9 mouse cellular contexts compared by ENCODE assay signal in the genomic region with DNA sequence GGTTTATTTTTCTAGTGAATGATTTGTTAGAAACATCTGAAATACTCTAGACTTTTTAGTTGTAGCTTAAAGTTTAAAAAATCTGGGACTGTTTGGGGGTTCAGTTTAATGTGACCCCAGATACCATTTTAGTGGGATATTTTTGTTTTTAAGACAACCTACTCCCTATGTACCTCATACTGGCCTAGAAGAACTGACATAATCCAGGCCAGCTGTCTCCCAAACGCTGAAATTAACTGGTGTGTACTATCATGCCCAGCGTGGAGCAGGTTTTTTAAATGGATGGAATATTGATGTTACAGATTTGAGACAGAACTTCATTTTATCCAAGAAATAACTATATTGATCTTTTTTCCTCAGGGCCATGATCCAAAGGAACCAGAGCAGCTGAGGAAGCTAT. TPM values are rescaled to one million over a fixed set of nuclear protein-coding genes. Genes with fewer than 3 reads are reported as not detected.
DNase-seq lines count a peak whose midpoint lies in the region; ATAC-seq and TF ChIP-seq lines count a peak whose summit lies in the region.
"Had no signal": no experiment of that assay in that cellular context is flagged by ENCODE, and none has a peak within 500 bp of the region (broad histone marks: within the 10 kb centered on the region; RNA-seq: fewer than 3 reads in every experiment).

No protein-coding gene starts in this region.

- intact Hi-C loops in heart, postnatal 14 days (cut with DNase I): loop anchor here (1.0 kb wide), 1 partner anchor 120 kb away; no protein-coding TSS in a partner anchor

- peak overlapping the region; percentile 100; the same call in 1 of the 2 replicates for H3K27ac ChIP-seq in heart, embryonic 10.5 days
- peak overlapping the region; percentile 97 for H3K27ac ChIP-seq in MEL (ENCODE audit: control insufficient read depth, low read depth, low read length)
- no peak overlapping the region for H3K27ac ChIP-seq in hindbrain, embryonic 13.5 days
- peak overlapping the region; percentile 100; the same call in 1 of the 2 replicates for H3K27ac ChIP-seq in midbrain, embryonic 10.5 days (replicated peaks)

- peaks cover 49% of the 10 kb centered on the region for H3K79me2 ChIP-seq in MEL (ENCODE audit: control insufficient read depth, insufficient read depth, low read length, poor library complexity)

- no peaks in the 10 kb centered on the region for H3K27me3 ChIP-seq in heart, embryonic 10.5 days (ENCODE audit: insufficient read depth, poor library complexity, severe bottlenecking)
- H3K27me3 ChIP-seq in MEL (ENCODE audit: control insufficient read depth in 1 of 2, insufficient read depth in 2 of 2, low read length in 2 of 2): no peaks in the 10 kb centered on the region
- no peaks in the 10 kb centered on the region for H3K27me3 ChIP-seq in hindbrain, embryonic 13.5 days
- H3K27me3 ChIP-seq in midbrain, embryonic 10.5 days (ENCODE audit: low read depth, poor library complexity, severe bottlenecking): no peaks in the 10 kb centered on the region

- no peak for DNase-seq in heart, embryonic 10.5 days (ENCODE audit: low spot score)
- DNase-seq in heart, postnatal 14 days: no peak
- DNase-seq in MEL (ENCODE audit: low read depth, low spot score): peak; percentile 52
- DNase-seq in midbrain, embryonic 10.5 days (ENCODE audit: low spot score): no peak
- no peak for DNase-seq in frontal cortex, postnatal 25 days (ENCODE audit: low spot score in 2 of 2)
- DNase-seq in urinary bladder, adult 18-20 months (ENCODE audit: low spot score in 2 of 2): no peak
- DNase-seq in gastrocnemius, postnatal 10 days: no peak
- DNase-seq: B cell, adult 2 months had no signal

- peaks cover 10% of the 10 kb centered on the region for H3K4me1 ChIP-seq in heart, embryonic 10.5 days
- peaks cover 3 to 15% of the 10 kb centered on the region in 2 experiments for H3K4me1 ChIP-seq in MEL (ENCODE audit: control insufficient read depth in 1 of 2, insufficient read depth in 2 of 2, low read length in 2 of 2)
- peaks cover 27% of the 10 kb centered on the region for H3K4me1 ChIP-seq in hindbrain, embryonic 13.5 days (replicated peaks)
- peaks cover 21% of the 10 kb centered on the region for H3K4me1 ChIP-seq in midbrain, embryonic 10.5 days

- no peak for TF ChIP-seq POLR2A in MEL (IDR thresholded peaks at IDR 0.05; ENCODE audit: control insufficient read depth in 1 of 2, insufficient read depth in 1 of 2, low read depth in 1 of 2, low read length in 2 of 2, poor library complexity in 1 of 2)

- H3K9me3 ChIP-seq in heart, embryonic 10.5 days: no peaks in the 10 kb centered on the region
- no peaks in the 10 kb centered on the region for H3K9me3 ChIP-seq in MEL (replicated peaks; ENCODE audit: insufficient read depth, low read length)
- H3K9me3 ChIP-seq in hindbrain, embryonic 13.5 days: no peaks in the 10 kb centered on the region
- no peaks in the 10 kb centered on the region for H3K9me3 ChIP-seq in midbrain, embryonic 10.5 days (replicated peaks)

- TF ChIP-seq CTCF in MEL (IDR thresholded peaks at IDR 0.05 in 2 of 3, conservative IDR thresholded peaks at IDR 0.05 in 1 of 3; ENCODE audit: control insufficient read depth in 1 of 3, insufficient read depth in 1 of 3, low read depth in 2 of 3, low read length in 3 of 3, poor library complexity in 1 of 3, severe bottlenecking in 1 of 3): no peak

- no peak for TF ChIP-seq RAD21 in MEL (IDR thresholded peaks at IDR 0.05; ENCODE audit: low read depth, low read length)

- peak overlapping the region; percentile 99 for H3K4me3 ChIP-seq in heart, embryonic 10.5 days
- peak overlapping the region; percentile 84 to 98 for H3K4me3 ChIP-seq in MEL (ENCODE audit: control insufficient read depth in 1 of 2, insufficient read depth in 1 of 2, low read depth in 2 of 2, low read length in 2 of 2)
- H3K4me3 ChIP-seq in hindbrain, embryonic 13.5 days: peak overlapping the region; percentile 86
- H3K4me3 ChIP-seq in midbrain, embryonic 10.5 days: peak overlapping the region; percentile 98

- ATAC-seq in hindbrain, embryonic 13.5 days (ENCODE audit: low FRiP score): no peak

- peak overlapping the region; percentile 87 for H3K4me2 ChIP-seq in hindbrain, embryonic 13.5 days

- TF ChIP-seq EP300 in MEL (IDR thresholded peaks at IDR 0.05; ENCODE audit: low read depth in 1 of 2, low read length in 2 of 2): no peak

- peaks cover 39% of the 10 kb centered on the region for H3K36me3 ChIP-seq in heart, embryonic 10.5 days
- H3K36me3 ChIP-seq in MEL (ENCODE audit: control insufficient read depth in 1 of 2, insufficient read depth in 2 of 2, low read length in 2 of 2): peaks cover 35 to 47% of the 10 kb centered on the region in 2 experiments
- H3K36me3 ChIP-seq in hindbrain, embryonic 13.5 days: peaks cover 28% of the 10 kb centered on the region
- H3K36me3 ChIP-seq in midbrain, embryonic 10.5 days: peaks cover 47% of the 10 kb centered on the region

- 35% methylated on average over 2 of the region's 2 CpGs for WGBS in heart, embryonic 10.5 days
- 55% methylated on average over 2 of the region's 2 CpGs for WGBS in hindbrain, embryonic 13.5 days
- 49% methylated on average over 2 of the region's 2 CpGs for WGBS in midbrain, embryonic 10.5 days

- H3K9ac ChIP-seq in MEL (ENCODE audit: control insufficient read depth, low read depth, low read length, poor library complexity, severe bottlenecking): peak overlapping the region; percentile 100
- peak overlapping the region; percentile 97 for H3K9ac ChIP-seq in hindbrain, embryonic 13.5 days

TF ChIP-seq in MEL, 35 proteins besides CTCF, POLR2A, EP300 and RAD21:
- no peak for TF ChIP-seq ETS1 (IDR thresholded peaks at IDR 0.05; ENCODE audit: low read depth, low read length)

RNA-seq across cellular contexts. Expression of a gene that starts 2.0 kb away (rescaled TPM):
- polyA plus RNA-seq in heart, embryonic 10.5 days (2016; fragmentation: Nextera tagmentation; extraction: Ambion mirVana): 188 and 209 TPM in 2 replicates
- 100 to 1,000 TPM; 192 to 229 TPM for total RNA-seq in heart, postnatal 14 days (2021)
- 126 and 171 TPM in 2 replicates for total RNA-seq in MEL (2012; rRNA removed)
- 100 to 1,000 TPM; 342 to 437 TPM for polyA plus RNA-seq in MEL (2012; ENCODE audit: insufficient read depth in 1 of 2, insufficient read length in 2 of 2, low read depth in 1 of 2, low replicate concordance in 2 of 2, missing spikeins in 1 of 2)
- 235 and 246 TPM in 2 replicates for polyA plus RNA-seq in hindbrain, embryonic 13.5 days (2015; fragmentation: Nextera tagmentation; extraction: Ambion mirVana)
- 337 and 348 TPM in 2 replicates for polyA plus RNA-seq in midbrain, embryonic 10.5 days (2016; fragmentation: Nextera tagmentation; extraction: Ambion mirVana)
- 100 to 1,000 TPM; 280 to 305 TPM for total RNA-seq in gastrocnemius, postnatal 10 days (2021)

RNA-seq across cellular contexts. Expression of a gene that starts 43.3 kb away (rescaled TPM):
- 42.8 and 45.0 TPM in 2 replicates for polyA plus RNA-seq in heart, embryonic 10.5 days (2016; fragmentation: Nextera tagmentation; extraction: Ambion mirVana)
- total RNA-seq in heart, postnatal 14 days (2021): 10 to 100 TPM; 67.5 to 78.8 TPM
- total RNA-seq in MEL (2012; rRNA removed): 33.2 and 42.1 TPM in 2 replicates
- polyA plus RNA-seq in MEL (2012; ENCODE audit: insufficient read depth in 1 of 2, insufficient read length in 2 of 2, low read depth in 1 of 2, low replicate concordance in 2 of 2, missing spikeins in 1 of 2): 10 to 100 TPM in 1 of 2 experiments, not detected in 1; 59.1 TPM
- polyA plus RNA-seq in hindbrain, embryonic 13.5 days (2015; fragmentation: Nextera tagmentation; extraction: Ambion mirVana): 12.9 and 13.6 TPM in 2 replicates
- polyA plus RNA-seq in midbrain, embryonic 10.5 days (2016; fragmentation: Nextera tagmentation; extraction: Ambion mirVana): 25.8 and 27.7 TPM in 2 replicates
- total RNA-seq in gastrocnemius, postnatal 10 days (2021): 10 to 100 TPM; 28.4 to 33.3 TPM
